Mouse (Mus musculus): ENCODE results near the gene Mesp1. TPM values are rescaled to one million over a fixed set of nuclear protein-coding genes. Genes with fewer than 3 reads are reported as not detected.
"Not testable (repeated sequence)": the region's sequence is repeated elsewhere in the genome, so short reads cannot be mapped to it uniquely, and the experiment has no call there.

Mesp1 gene
- polyA plus RNA-seq, 1 experiment from 2014 or later = not detected

GRCm38 (mm10) chr7:79810611-79811506, 17.3 kb upstream of the Mesp1 start, which contains the start of gene Mesp2:
Gene Mesp2 (plus strand): TSS chr7:79810727.
- 24% methylated on average over 66 of the region's 71 CpGs for WGBS
- Histone ChIP-seq H3K4me2 (peak within 1 kb of the TSS; percentile 64), H3K9me3 (replicated peaks) (no peaks in the 10 kb centered on the region; the same call in 1 of the 2 replicates), H3K9ac (peak within 1 kb of the TSS; percentile 70), H3K4me3 (peak within 1 kb of the TSS; percentile 39), H3K27me3 (peaks cover 26% of the 10 kb centered on the region), H3K4me1 (0 out of 2 replicates have a peak, but pooled peaks cover 9% of the 10 kb centered on the region), H3K36me3 (ENCODE audit: poor library complexity, severe bottlenecking) (no peaks in the 10 kb centered on the region), H3K27ac (no peak within 1 kb of the TSS)
- peak; percentile 74 for ATAC-seq

GRCm38 (mm10) chr7:79808561-79808960, 15.0 kb upstream of the Mesp1 start:
- WGBS = 90% methylated on average over 7 of the region's 7 CpGs
- Histone ChIP-seq H3K4me2 (no peak overlapping the region), H3K36me3 (ENCODE audit: poor library complexity, severe bottlenecking) (no peaks in the 10 kb centered on the region), H3K9ac (no peak overlapping the region), H3K27ac (no peak overlapping the region), H3K27me3 (peaks cover 26% of the 10 kb centered on the region), H3K4me3 (no peak overlapping the region), H3K9me3 (replicated peaks) (no peaks in the 10 kb centered on the region; the same call in 1 of the 2 replicates), H3K4me1 (0 out of 2 replicates have a peak, but pooled peaks cover 9% of the 10 kb centered on the region)
- ATAC-seq = no peak

GRCm38 (mm10) chr7:79803887-79804286, 10.3 kb upstream of the Mesp1 start:
- H3K9ac ChIP-seq = no peak overlapping the region
- H3K27me3 ChIP-seq = no peaks in the 10 kb centered on the region
- H3K9me3 ChIP-seq (replicated peaks) = no peaks in the 10 kb centered on the region; the same call in 1 of the 2 replicates
- no peak overlapping the region for H3K4me2 ChIP-seq
- no peak for ATAC-seq
- no peak overlapping the region for H3K4me3 ChIP-seq
- no peaks in the 10 kb centered on the region for H3K4me1 ChIP-seq
- no peaks in the 10 kb centered on the region for H3K36me3 ChIP-seq (ENCODE audit: poor library complexity, severe bottlenecking)
- H3K27ac ChIP-seq = no peak overlapping the region
- 68% methylated on average over 2 of the region's 2 CpGs for WGBS

DNA sequence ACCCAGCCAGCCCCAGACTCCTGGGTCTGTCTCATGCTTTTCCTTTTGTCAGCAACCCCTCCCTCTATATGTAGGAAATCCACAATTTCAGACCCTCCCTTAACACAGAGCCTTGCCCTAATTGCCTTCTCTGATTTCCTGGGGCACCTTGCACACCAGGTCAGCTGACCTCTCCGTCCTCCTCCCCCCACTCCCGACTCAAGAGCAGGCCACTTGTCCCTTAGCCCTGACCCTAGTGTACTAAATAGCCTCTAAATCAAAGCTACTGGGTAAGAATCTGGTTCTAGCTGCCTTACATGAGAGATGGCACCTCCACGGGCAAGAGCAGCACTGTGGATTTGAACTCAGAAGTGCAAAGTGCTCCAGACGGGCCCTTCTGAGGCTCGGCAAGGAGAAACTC, 8.4 kb upstream of the Mesp1 start:
- no peaks in the 10 kb centered on the region for H3K4me1 ChIP-seq
- H3K36me3 ChIP-seq (ENCODE audit: poor library complexity, severe bottlenecking) = no peaks in the 10 kb centered on the region
- no peak overlapping the region for H3K27ac ChIP-seq
- H3K4me3 ChIP-seq = no peak overlapping the region
- no peaks in the 10 kb centered on the region for H3K9me3 ChIP-seq (replicated peaks)
- no peak for ATAC-seq
- H3K4me2 ChIP-seq = no peak overlapping the region
- no peak overlapping the region for H3K9ac ChIP-seq
- WGBS = 62% methylated on average over 5 of the region's 5 CpGs
- H3K27me3 ChIP-seq = peaks cover 2% of the 10 kb centered on the region; the same call in 1 of the 2 replicates

DNA sequence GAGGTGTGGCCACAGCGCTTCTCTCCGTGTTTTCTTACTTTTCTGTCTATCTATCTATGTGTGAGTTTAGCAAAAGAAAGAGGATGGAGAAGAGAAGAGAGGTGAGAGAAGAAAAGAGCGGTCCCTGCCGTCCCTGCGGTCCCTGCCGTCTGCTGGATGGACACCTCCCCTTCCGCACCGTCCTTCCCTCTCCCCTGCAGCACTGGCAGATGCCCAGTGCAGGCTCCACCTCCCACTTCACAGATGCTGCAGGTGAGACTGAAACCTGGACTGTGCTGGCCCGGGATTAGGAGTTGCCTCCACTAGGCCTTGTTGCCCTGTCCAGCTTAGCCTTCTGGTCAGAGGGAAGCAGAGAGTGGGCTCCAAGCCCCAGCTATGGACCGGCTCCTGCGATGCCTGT, 7.8 kb upstream of the Mesp1 start:
- 69% methylated on average over 11 of the region's 11 CpGs for WGBS
- no peaks in the 10 kb centered on the region for H3K9me3 ChIP-seq (replicated peaks)
- peaks cover 2% of the 10 kb centered on the region; the same call in 1 of the 2 replicates for H3K27me3 ChIP-seq
- no peak overlapping the region for H3K4me3 ChIP-seq
- no peak overlapping the region for H3K9ac ChIP-seq
- H3K36me3 ChIP-seq (ENCODE audit: poor library complexity, severe bottlenecking) = no peaks in the 10 kb centered on the region
- H3K27ac ChIP-seq = no peak overlapping the region
- H3K4me2 ChIP-seq = no peak overlapping the region
- H3K4me1 ChIP-seq = no peaks in the 10 kb centered on the region
- no peak for ATAC-seq

DNA sequence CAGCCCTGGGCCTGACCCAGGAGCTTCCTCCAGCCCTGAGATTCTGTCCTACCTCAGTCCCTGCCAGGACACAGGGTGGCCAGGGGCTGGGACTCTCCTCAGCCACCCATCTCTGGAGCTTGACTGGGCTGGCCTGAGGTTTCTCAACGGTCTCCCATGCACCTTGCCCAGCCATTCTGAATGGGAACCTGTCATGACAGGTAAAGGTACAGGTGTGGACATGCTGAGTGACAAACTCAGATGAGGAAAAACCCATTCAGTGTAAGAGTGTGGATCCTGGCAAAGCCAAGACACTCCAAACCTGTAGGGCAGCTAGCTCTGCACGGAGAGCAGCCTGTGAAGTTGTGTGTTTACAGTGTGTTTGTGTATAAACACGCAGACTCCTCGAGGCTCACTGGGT, 6.7 kb upstream of the Mesp1 start:
- H3K9ac ChIP-seq = no peak overlapping the region
- no peak overlapping the region for H3K27ac ChIP-seq
- 81% methylated on average over 4 of the region's 4 CpGs for WGBS
- H3K4me3 ChIP-seq = no peak overlapping the region
- no peaks in the 10 kb centered on the region for H3K9me3 ChIP-seq (replicated peaks)
- H3K4me2 ChIP-seq = no peak overlapping the region
- H3K36me3 ChIP-seq (ENCODE audit: poor library complexity, severe bottlenecking) = no peaks in the 10 kb centered on the region
- no peaks in the 10 kb centered on the region for H3K4me1 ChIP-seq
- ATAC-seq = no peak
- peaks cover 2% of the 10 kb centered on the region for H3K27me3 ChIP-seq

DNA sequence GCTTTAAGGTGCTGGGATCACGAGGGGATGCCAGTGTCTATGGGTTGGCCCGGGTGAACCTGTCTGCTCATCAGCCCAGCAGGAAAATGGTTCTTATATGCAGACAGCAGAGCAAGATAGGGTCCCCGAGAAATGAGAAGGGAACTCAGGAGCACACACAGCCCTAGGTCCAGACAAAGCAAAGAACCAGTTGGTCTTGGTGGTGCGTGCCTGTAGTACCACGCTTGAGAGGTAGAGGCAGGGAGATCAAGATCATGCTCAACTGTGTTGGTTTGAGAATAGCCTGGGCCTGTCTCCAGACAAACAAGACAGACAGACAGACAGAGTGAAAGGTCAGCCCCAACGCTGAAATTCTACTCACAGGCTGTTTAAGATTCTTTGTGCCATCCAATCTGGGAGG, 5.9 kb upstream of the Mesp1 start:
- Histone ChIP-seq H3K4me2 (no peak overlapping the region), H3K9ac (no peak overlapping the region), H3K27ac (no peak overlapping the region), H3K27me3 (peaks cover 10% of the 10 kb centered on the region), H3K4me3 (no peak overlapping the region), H3K9me3 (replicated peaks) (no peaks in the 10 kb centered on the region), H3K36me3 (ENCODE audit: poor library complexity, severe bottlenecking) (no peaks in the 10 kb centered on the region), H3K4me1 (no peaks in the 10 kb centered on the region)
- no peak for ATAC-seq
- WGBS = 80% methylated on average over 6 of the region's 6 CpGs

- WGBS = 5% methylated on average over 8 of the region's 8 CpGs
- H3K4me3 ChIP-seq = no peak overlapping the region
- ATAC-seq = 0 out of 2 replicates have a peak, but pooled peaks have one; percentile 8
These were observed 5.5 kb upstream of the Mesp1 start for GRCm38 (mm10) chr7:79799048-79799447.

GRCm38 (mm10) chr7:79798606-79799005, 5.0 kb upstream of the Mesp1 start:
- H3K27me3 ChIP-seq = peaks cover 19% of the 10 kb centered on the region
- no peak overlapping the region for H3K4me2 ChIP-seq
- H3K36me3 ChIP-seq (ENCODE audit: poor library complexity, severe bottlenecking) = no peaks in the 10 kb centered on the region
- no peak for ATAC-seq
- H3K9me3 ChIP-seq (replicated peaks) = no peaks in the 10 kb centered on the region
- H3K4me1 ChIP-seq = no peaks in the 10 kb centered on the region
- WGBS = 26% methylated on average over 5 of the region's 5 CpGs
- no peak overlapping the region for H3K27ac ChIP-seq
- no peak overlapping the region for H3K9ac ChIP-seq
- no peak overlapping the region for H3K4me3 ChIP-seq

More at GRCm38 (mm10) chr7:79799048-79799447, 5.5 kb upstream of the Mesp1 start:
- Histone ChIP-seq H3K4me1 (no peaks in the 10 kb centered on the region), H3K9ac (no peak overlapping the region), H3K27me3 (peaks cover 15% of the 10 kb centered on the region), H3K27ac (no peak overlapping the region), H3K9me3 (replicated peaks) (no peaks in the 10 kb centered on the region), H3K36me3 (ENCODE audit: poor library complexity, severe bottlenecking) (no peaks in the 10 kb centered on the region), H3K4me2 (no peak overlapping the region)

DNA sequence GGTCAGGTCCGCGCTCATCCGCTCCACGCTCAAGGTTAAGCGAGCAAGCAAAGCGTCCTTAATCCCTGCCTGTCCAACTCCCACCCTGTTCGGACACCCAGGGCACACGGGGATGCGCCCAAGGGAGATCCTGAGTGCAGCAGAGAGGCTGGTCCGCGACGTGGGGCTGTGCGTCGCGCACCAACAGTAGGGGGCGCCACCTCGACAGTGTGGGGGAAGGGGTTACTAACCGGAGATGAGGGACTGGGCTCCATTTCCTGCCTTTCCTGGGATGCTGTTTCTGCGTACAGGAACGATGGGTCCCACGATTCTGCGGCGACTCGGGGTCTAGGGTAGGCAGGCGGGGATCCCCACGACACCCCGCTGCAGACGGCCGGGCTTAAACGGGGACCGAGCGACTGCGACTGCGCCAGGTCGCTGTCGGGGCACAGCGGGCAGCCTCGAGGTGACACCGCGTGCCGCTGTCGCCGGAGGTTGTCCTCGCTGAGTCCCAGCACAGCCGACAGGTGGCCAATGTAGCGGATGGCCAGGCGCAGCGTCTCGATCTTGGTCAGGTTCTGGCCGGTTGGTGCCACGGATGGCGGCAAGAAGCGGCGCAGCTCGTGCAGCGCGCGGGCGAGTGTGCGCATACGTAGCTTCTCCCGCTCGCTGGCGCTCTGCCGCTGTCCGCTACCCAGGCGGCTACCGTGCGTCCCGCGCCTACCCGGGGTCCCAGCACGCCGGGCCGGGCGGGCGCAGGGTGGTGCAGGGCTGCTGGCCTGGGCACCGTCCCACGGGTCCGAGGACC, 760 bp downstream of the Mesp1 start:
- 1% methylated on average over 73 of the region's 80 CpGs for WGBS
- H3K36me3 ChIP-seq (ENCODE audit: poor library complexity, severe bottlenecking) = no peaks in the 10 kb centered on the region
- peaks cover 52% of the 10 kb centered on the region for H3K27me3 ChIP-seq
- peak overlapping the region; percentile 73 for H3K4me2 ChIP-seq
- H3K9me3 ChIP-seq (replicated peaks) = no peaks in the 10 kb centered on the region
- H3K27ac ChIP-seq = no peak overlapping the region
- peak overlapping the region; percentile 60 for H3K9ac ChIP-seq
- ATAC-seq = peak; percentile 61; the same call in 1 of the 2 replicates
- peak overlapping the region; percentile 46 for H3K4me3 ChIP-seq
- peaks cover 15% of the 10 kb centered on the region; the same call in 1 of the 2 replicates for H3K4me1 ChIP-seq

DNA sequence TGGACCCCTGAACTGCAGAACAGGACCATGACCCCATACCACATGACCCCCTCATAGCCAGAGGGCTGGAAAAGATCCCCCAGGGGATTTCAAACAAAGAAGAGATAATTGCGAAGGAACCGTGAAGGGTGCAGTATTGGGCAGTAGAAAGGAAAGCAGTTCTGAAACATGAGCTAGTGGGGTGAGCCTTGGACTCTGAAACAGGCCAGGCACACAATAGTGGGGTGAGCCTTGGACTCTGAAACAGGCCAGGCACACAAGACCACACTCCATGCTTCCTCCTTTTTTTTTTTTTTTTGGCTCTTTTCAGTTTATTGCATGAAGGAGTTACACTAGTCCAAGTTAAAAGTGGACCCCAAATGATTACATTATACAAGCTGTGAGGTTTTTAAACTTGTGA, 3.8 kb downstream of the Mesp1 start:
- Histone ChIP-seq H3K4me1 (peaks cover 15% of the 10 kb centered on the region; the same call in 1 of the 2 replicates), H3K27me3 (peaks cover 45% of the 10 kb centered on the region)
- H3K36me3 ChIP-seq (ENCODE audit: poor library complexity, severe bottlenecking); H3K4me3 ChIP-seq; H3K9ac ChIP-seq; H3K9me3 ChIP-seq (replicated peaks); H3K4me2 ChIP-seq; H3K27ac ChIP-seq; ATAC-seq: not testable (repeated sequence)
- 33% methylated on average over 2 of the region's 2 CpGs for WGBS

DNA sequence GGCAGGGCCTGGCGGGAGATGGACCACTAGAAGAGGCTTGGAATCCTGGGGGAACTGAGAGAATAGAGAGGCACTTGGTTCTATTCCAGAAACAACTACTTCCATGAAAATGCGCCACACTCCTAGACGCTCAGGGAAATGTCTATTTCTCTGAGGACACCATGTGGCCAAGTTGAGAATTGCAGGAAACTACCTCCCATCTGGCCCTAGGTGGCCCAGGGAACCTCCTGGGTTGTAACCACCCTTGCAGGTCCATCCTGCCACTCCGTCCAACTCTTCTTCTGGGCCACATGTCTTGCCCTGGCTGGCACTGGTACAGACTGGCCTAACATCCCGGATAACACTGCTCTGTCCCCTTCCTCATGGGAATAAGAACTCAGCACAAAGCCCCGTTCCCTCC, 7.3 kb downstream of the Mesp1 start:
- no peak overlapping the region for H3K27ac ChIP-seq
- ATAC-seq = 0 out of 2 replicates have a peak, but pooled peaks have one; percentile 27
- no peak overlapping the region for H3K9ac ChIP-seq
- H3K4me2 ChIP-seq = no peak overlapping the region
- no peaks in the 10 kb centered on the region for H3K36me3 ChIP-seq (ENCODE audit: poor library complexity, severe bottlenecking)
- no peaks in the 10 kb centered on the region for H3K9me3 ChIP-seq (replicated peaks)
- H3K27me3 ChIP-seq = peaks cover 10% of the 10 kb centered on the region
- H3K4me1 ChIP-seq = no peaks in the 10 kb centered on the region
- no peak overlapping the region for H3K4me3 ChIP-seq
- WGBS = 19% methylated on average over 6 of the region's 6 CpGs
